Mouse (Mus musculus) cortical plate, adult 2 months (tissue): Measurements from ENCODE around the gene Ctnnd2. TPM values are rescaled to one million over a fixed set of nuclear protein-coding genes. Genes with fewer than 3 reads are reported as not detected.
A peak's percentile ranks its signal among the peaks of the same experiment; 100 is the strongest.

Experiments
- H3K27ac ChIP-seq: fragments of 200-500 bp; 2 replicates; pipeline ENCODE4 v1.5.1; 2012; ENCODE audit warnings: low read length, control low read depth, inconsistent platforms; ENCODE audit not compliant: insufficient read depth
- H3K4me1 ChIP-seq: fragments of 200-500 bp; 2 replicates; pipeline ENCODE4 v1.6.1; 2011; ENCODE audit warnings: low read length; ENCODE audit not compliant: control insufficient read depth, insufficient read depth
- H3K4me3 ChIP-seq: fragments of 200-500 bp; 2 replicates; pipeline ENCODE4 v1.5.1; 2011; ENCODE audit warnings: mild to moderate bottlenecking, low read length, control low read depth; ENCODE audit not compliant: insufficient read depth
- CTCF ChIP-seq: fragments of 200-500 bp; IDR thresholded peaks from 2 replicates; pipeline ENCODE4 v1.5.1; 2011; ENCODE audit warnings: mild to moderate bottlenecking, control low read depth, low read length; ENCODE audit not compliant: insufficient read depth; ENCODE audit errors: extremely low read depth
- POLR2A ChIP-seq: fragments of 200-500 bp; IDR thresholded peaks from 2 replicates; pipeline ENCODE4 v1.6.1; 2011; ENCODE audit warnings: mild to moderate bottlenecking, low read length, control low read depth; ENCODE audit not compliant: insufficient read depth; ENCODE audit errors: extremely low read depth
- polyA plus RNA-seq: library from polyadenylated mRNA; depleted of rRNA; stranded (reverse); fragments of >200 nt; gene quantifications from 2 replicates; pipeline ENCODE4 v1.2.3, GENCODE M21; 2012

Gene Ctnnd2
- polyA plus RNA-seq, 1 experiment: 133 TPM

DNA sequence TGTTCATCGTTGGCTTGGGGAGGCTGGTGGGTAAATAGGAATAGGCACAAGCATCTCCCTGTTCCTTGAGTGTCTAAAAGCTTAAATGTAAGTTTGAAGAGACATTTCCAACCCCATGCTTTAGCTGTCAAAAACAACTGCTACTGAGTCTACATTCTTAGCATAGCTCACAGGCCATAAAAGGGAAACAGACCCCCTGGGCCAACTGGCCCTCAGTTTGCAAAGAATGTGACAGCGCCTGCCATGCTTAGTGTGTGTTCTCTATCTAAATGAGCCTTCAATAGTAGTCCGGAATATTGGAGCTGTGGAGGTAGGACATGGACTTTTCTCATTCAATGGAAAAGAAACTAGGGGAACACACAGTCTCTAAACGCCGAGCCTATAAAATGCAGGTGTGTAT lies 390.0 kb downstream of the Ctnnd2 start:
- H3K27ac ChIP-seq: no peak overlapping the region
- H3K4me1 ChIP-seq: peaks cover 2% of the 10 kb centered on the region; the same call in 1 of the 2 replicates
- H3K4me3 ChIP-seq: no peak overlapping the region
- TF ChIP-seq CTCF: no peak
- TF ChIP-seq POLR2A: no peak

DNA sequence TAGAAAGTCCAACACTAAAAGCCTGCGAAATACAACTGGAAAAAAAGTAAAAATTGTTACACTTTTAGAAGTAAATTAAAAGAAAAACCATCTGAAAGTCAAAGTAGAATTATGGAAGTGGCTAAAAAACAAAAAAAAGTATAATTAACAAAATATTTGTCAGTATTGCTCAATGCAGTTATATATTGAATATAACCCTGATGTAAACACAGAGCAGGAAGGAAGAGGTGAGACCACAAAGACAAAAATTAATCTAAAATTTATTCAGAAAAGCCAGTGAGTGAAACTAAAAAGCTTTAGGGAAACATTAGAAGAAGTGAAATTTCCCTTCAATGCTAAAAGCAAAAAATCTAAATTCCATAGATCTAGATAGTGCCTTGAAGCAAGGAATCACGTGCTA lies 392.2 kb downstream of the Ctnnd2 start:
- Histone ChIP-seq H3K27ac (no peak overlapping the region), H3K4me3 (no peak overlapping the region), H3K4me1 (peaks cover 4% of the 10 kb centered on the region)
- TF ChIP-seq CTCF (no peak), POLR2A (no peak)

DNA sequence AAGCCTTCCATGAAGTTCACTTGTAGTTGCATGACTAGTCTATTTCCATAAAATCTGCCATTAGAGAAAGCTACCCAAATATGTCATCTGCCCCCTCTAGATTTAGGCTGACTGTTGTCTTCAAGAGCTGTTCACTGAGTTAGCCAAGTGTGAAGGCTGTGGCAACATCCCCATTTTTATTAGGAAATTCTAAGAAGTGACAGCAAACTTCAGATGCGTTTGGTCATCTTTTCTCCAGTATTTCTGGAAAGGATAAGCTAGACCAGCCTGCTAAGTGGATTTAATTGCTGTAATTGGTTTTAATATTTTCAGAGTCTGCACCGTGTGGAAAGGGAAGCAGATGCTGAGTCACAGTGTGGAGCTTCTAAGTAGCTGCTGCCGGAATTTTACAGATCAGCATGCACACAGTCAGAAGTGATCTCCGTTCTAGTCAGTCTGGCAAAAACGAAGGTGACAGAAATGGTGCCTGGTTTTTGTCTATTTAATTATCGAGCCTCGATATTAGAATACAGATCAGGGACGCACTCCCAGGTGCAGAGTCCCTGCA lies 397.9 kb downstream of the Ctnnd2 start:
- no peak overlapping the region for H3K4me3 ChIP-seq
- H3K4me1 ChIP-seq: peaks cover 7% of the 10 kb centered on the region
- peak overlapping the region; percentile 68; the same call in 1 of the 2 replicates for H3K27ac ChIP-seq
- TF ChIP-seq POLR2A (no peak), CTCF (no peak)

GRCm38 (mm10) chr15:30587446-30587845 lies 415.1 kb downstream of the Ctnnd2 start:
- Histone ChIP-seq H3K4me1 (peaks cover 3% of the 10 kb centered on the region; the same call in 1 of the 2 replicates), H3K27ac (no peak overlapping the region), H3K4me3 (no peak overlapping the region)
- TF ChIP-seq POLR2A (no peak), CTCF (no peak)

DNA sequence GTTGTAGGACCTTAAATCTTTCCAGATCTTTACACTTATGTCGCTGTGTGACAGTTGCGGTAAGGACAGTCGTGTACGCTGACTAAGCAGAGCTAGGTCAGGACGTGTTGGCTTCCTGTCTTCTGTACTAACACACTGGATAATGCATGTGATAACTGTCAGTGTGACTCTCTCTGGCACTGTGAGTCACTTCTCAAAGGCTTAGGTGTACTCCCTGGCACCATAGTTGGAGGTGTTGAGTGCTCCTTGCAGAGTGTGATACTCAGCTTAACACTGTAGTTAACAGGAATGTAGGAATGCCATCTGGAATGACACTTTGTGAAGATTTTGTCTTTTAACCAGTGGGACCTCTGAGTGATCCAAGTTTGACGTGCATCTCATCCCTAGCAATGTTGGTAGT lies 418.5 kb downstream of the Ctnnd2 start:
- Histone ChIP-seq H3K27ac (no peak overlapping the region), H3K4me1 (peaks cover 6% of the 10 kb centered on the region), H3K4me3 (no peak overlapping the region)
- no peak for TF ChIP-seq CTCF
- TF ChIP-seq POLR2A: no peak

DNA sequence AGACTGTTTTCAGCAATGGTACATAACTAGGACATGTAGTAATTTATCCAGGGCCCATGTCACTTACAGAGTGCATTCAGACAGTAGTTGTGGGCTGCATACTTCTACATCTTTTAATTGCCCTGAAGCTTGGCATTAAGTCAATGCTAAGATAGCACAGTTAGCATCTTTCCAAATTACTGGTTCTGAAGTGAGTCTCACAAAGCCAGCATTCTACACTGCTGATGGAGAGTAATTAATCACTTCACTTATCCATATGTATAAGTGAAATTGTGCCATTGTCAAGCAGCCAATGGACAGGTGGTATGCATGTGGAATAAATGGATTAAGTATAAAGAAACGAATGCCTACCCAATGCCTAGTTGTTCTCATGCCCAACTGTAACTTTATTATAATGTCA lies 423.1 kb downstream of the Ctnnd2 start:
- Histone ChIP-seq H3K27ac (no peak overlapping the region), H3K4me1 (peaks cover 4% of the 10 kb centered on the region), H3K4me3 (no peak overlapping the region)
- TF ChIP-seq POLR2A (no peak), CTCF (no peak)

- no peak overlapping the region for H3K4me3 ChIP-seq
- 0 out of 2 replicates have a peak, but pooled peaks cover 1% of the 10 kb centered on the region for H3K4me1 ChIP-seq
- H3K27ac ChIP-seq: no peak overlapping the region
- no peak for TF ChIP-seq POLR2A
- no peak for TF ChIP-seq CTCF
These were observed 438.2 kb downstream of the Ctnnd2 start for GRCm38 (mm10) chr15:30610613-30611012.

DNA sequence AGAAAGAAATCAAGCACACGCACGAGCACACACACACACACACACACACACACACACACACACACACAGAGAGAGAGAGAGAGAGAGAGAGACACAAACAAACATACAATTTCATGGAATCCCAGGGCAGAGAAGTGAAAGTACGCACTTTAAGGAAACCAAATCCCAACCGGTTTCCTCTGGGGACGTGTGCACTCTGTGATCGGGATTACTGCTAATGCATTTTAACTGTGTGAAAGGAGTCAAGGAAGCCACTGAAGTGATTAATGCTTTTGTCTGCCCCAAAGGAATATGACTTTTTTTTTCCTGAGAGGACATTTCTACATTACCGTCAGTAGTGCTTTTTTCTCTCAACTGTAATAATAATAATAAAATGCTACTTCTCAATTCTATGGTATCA lies 443.1 kb downstream of the Ctnnd2 start:
- Histone ChIP-seq H3K4me1 (no peaks in the 10 kb centered on the region), H3K27ac (no peak overlapping the region), H3K4me3 (no peak overlapping the region)
- no peak for TF ChIP-seq CTCF
- no peak for TF ChIP-seq POLR2A

GRCm38 (mm10) chr15:30616861-30617260 lies 444.5 kb downstream of the Ctnnd2 start:
- TF ChIP-seq CTCF (no peak), POLR2A (no peak)
- Histone ChIP-seq H3K4me3 (no peak overlapping the region), H3K27ac (no peak overlapping the region)

DNA sequence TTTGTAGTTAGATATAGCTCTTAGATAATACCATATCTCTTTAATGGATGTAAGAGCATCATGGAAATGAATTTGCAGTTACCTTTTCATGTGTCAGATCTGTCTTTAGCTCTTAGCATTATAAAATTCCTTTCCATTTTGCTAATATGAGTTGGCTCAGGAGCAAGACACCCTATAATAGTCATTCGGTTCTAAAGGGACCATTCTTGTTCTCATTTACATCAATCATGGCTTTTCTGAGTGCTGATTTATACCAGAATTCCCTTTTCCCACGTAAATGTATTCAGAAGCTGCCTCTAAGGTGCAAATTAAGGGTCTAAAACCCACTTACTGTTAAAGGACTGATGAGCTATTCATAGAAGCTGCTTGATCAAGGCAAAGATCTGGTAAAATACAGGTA lies 445.5 kb downstream of the Ctnnd2 start:
- no peak for TF ChIP-seq CTCF
- TF ChIP-seq POLR2A: no peak
- H3K27ac ChIP-seq: no peak overlapping the region
- H3K4me1 ChIP-seq: no peaks in the 10 kb centered on the region
- H3K4me3 ChIP-seq: no peak overlapping the region

More at GRCm38 (mm10) chr15:30616861-30617260, 444.5 kb downstream of the Ctnnd2 start:
- no peaks in the 10 kb centered on the region for H3K4me1 ChIP-seq

DNA sequence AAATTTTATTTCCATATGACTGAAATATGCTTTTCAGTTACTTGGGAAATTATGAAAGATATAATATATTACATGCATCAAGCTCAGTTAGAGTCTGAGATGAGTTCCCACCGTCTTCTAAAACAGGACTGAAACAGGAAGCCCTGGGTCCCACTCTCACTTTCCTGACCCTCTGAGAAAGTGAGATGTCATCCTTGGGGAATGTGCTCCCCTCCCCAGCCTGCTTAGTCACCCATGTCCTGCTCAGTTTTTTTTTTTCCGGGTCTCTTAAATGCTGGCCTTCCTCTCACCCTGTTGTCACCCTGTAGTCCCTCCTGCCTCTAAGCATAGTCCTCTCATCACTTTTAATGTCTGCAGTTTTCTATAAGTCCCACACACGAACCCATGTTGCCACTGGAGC lies 456.1 kb downstream of the Ctnnd2 start:
- Histone ChIP-seq H3K4me3 (no peak overlapping the region), H3K27ac (no peak overlapping the region), H3K4me1 (peaks cover 2% of the 10 kb centered on the region; the same call in 1 of the 2 replicates)
- TF ChIP-seq CTCF (no peak), POLR2A (no peak)
